Mouse (Mus musculus) C2C12 (cell line): ENCODE results near the gene Gm30191.

Source experiments
- CTCF ChIP-seq: IDR thresholded peaks from one replicate; pipeline ENCODE4 v1.5.1; 2011; ENCODE audit not compliant: control insufficient read depth, insufficient read depth, insufficient read length
- USF1 ChIP-seq: IDR thresholded peaks from one replicate; pipeline ENCODE4 v1.6.1; 2011; ENCODE audit warnings: low read depth, mild to moderate bottlenecking, control low read depth, moderate library complexity

- no peak for TF ChIP-seq USF1
- no peak for TF ChIP-seq CTCF
Measured at GRCm38 (mm10) chr4:134250930-134251240, 4.2 kb downstream of the Gm30191 start.
